Mouse (Mus musculus): ENCODE results near the gene Tmem183a.

GRCm38 (mm10) chr1:134335211-134335923 is 26.4 kb downstream of the Tmem183a start:
- TF ChIP-seq CTCF (IDR thresholded peaks at IDR 0.05; ENCODE audit: insufficient read depth, low read length) (no peak), POLR2A (IDR thresholded peaks at IDR 0.05; ENCODE audit: borderline replicate concordance, extremely low read depth, low read depth, low read length) (no peak)
